Mouse (Mus musculus) midbrain, embryonic 14.5 days (tissue): ENCODE measurements around the gene A930017K11Rik. TPM values are rescaled to one million over a fixed set of nuclear protein-coding genes. Genes with fewer than 3 reads are reported as not detected.

Experiments
- ATAC-seq: fragments of 200-750 bp; cut with Nextera tagmentation; 2 replicates; pipeline ENCODE4 v1.8.0; 2017; ENCODE audit warnings: moderate number of reproducible peaks, moderate library complexity; ENCODE audit not compliant: low FRiP score, low TSS enrichment
- DNase-seq: peaks from one replicate; pipeline ENCODE4 v3.0.0-alpha.2; 2015
- H3K27ac ChIP-seq: fragments of 300-500 bp; sonication (generic); replicated peaks from 2 replicates; pipeline ENCODE4 v1.5.1; 2014; ENCODE audit warnings: mild to moderate bottlenecking, low read depth, low read length, moderate library complexity
- H3K27me3 ChIP-seq: fragments of 300-500 bp; sonication (generic); 2 replicates; pipeline ENCODE4 v1.6.1; 2014; ENCODE audit warnings: low read length, control low read depth, mixed read lengths; ENCODE audit not compliant: control insufficient read depth, insufficient read depth
- H3K36me3 ChIP-seq: fragments of 300-500 bp; sonication (generic); 2 replicates; pipeline ENCODE4 v1.6.1; 2014; ENCODE audit warnings: low read length, control low read depth; ENCODE audit not compliant: control insufficient read depth, insufficient read depth
- H3K4me1 ChIP-seq: fragments of 300-500 bp; sonication (generic); 2 replicates; pipeline ENCODE4 v1.6.1; 2014; ENCODE audit warnings: mild to moderate bottlenecking, antibody characterized with exemption, low read length, control low read depth; ENCODE audit not compliant: control insufficient read depth, insufficient read depth
- H3K4me2 ChIP-seq: fragments of 300-500 bp; sonication (generic); 2 replicates; pipeline ENCODE4 v1.6.1; 2014; ENCODE audit warnings: mild to moderate bottlenecking, low read length, moderate library complexity
- H3K4me3 ChIP-seq: fragments of 300-500 bp; sonication (generic); replicated peaks from 2 replicates; pipeline ENCODE4 v1.5.1; 2014; ENCODE audit warnings: low read depth, low read length
- H3K9ac ChIP-seq: fragments of 300-500 bp; sonication (generic); replicated peaks from 2 replicates; pipeline ENCODE4 v1.6.1; 2014; ENCODE audit warnings: mild to moderate bottlenecking, low read length, moderate library complexity
- H3K9me3 ChIP-seq: fragments of 300-500 bp; sonication (generic); 2 replicates; pipeline ENCODE4 v1.6.1; 2016; ENCODE audit warnings: low read length, control low read depth, mixed read lengths; ENCODE audit not compliant: control insufficient read depth
- WGBS: fragments of 180-500 bp; shearing (Covaris S2); extraction: QIAGEN DNeasy Blood & Tissue Kit; methylation state at CpG from one replicate; pipeline ENCODE4 v1.1.7; 2014; 5-methylcytosine and 5-hydroxymethylcytosine counted together
- polyA plus RNA-seq: library from polyadenylated mRNA; unstranded; fragments of >200 nt; fragmentation: Nextera tagmentation; extraction: Ambion mirVana; gene quantifications from 2 replicates; pipeline ENCODE4 v1.2.1, GENCODE M21; 2014

The A930017K11Rik gene
- polyA plus RNA-seq, 1 experiment from 2014 or later: 3.3 TPM

- H3K27me3 ChIP-seq: no peaks in the 10 kb centered on the region
- no peak overlapping the region for H3K4me3 ChIP-seq
- no peaks in the 10 kb centered on the region for H3K9me3 ChIP-seq
- peaks cover 12% of the 10 kb centered on the region for H3K4me1 ChIP-seq
- H3K4me2 ChIP-seq: no peak overlapping the region
- H3K9ac ChIP-seq: no peak overlapping the region
- 78% methylated on average over 5 of the region's 5 CpGs for WGBS
- ATAC-seq (no peak), DNase-seq (no peak)
- no peak overlapping the region for H3K27ac ChIP-seq
- peaks cover 14% of the 10 kb centered on the region for H3K36me3 ChIP-seq
Observed at GRCm38 (mm10) chr17:25922120-25922519, 30.2 kb downstream of the A930017K11Rik start.

- H3K4me3 ChIP-seq: peak overlapping the region; percentile 96
- H3K4me2 ChIP-seq: peak overlapping the region; percentile 94
- H3K9me3 ChIP-seq: no peaks in the 10 kb centered on the region
- peak; percentile 99 for DNase-seq
- H3K4me1 ChIP-seq: peaks cover 12% of the 10 kb centered on the region
- H3K9ac ChIP-seq: peak overlapping the region; percentile 63
- H3K27me3 ChIP-seq: no peaks in the 10 kb centered on the region
- peak overlapping the region; percentile 87 for H3K27ac ChIP-seq
- peak; percentile 98 for ATAC-seq
- H3K36me3 ChIP-seq: 0 out of 2 replicates have a peak, but pooled peaks cover 4% of the 10 kb centered on the region
- 1% methylated on average over 40 of the region's 40 CpGs for WGBS
Observed at GRCm38 (mm10) chr17:25919786-25920642, 32.4 kb downstream of the A930017K11Rik start.

GRCm38 (mm10) chr17:25919144-25919785 is 33.1 kb downstream of the A930017K11Rik start, which contains the start of gene Rab40c:
Gene Rab40c (minus strand): TSS chr17:25919727.
- Histone ChIP-seq H3K9me3 (no peaks in the 10 kb centered on the region), H3K4me1 (peaks cover 12% of the 10 kb centered on the region), H3K36me3 (0 out of 2 replicates have a peak, but pooled peaks cover 4% of the 10 kb centered on the region), H3K9ac (peak within 1 kb of the TSS; percentile 80), H3K27me3 (no peaks in the 10 kb centered on the region), H3K4me2 (peak within 1 kb of the TSS; percentile 94), H3K4me3 (peak within 1 kb of the TSS; percentile 96), H3K27ac (peak within 1 kb of the TSS; percentile 87)
- under 1% methylated on average over 68 of the region's 78 CpGs for WGBS
- DNase-seq (peak; percentile 51), ATAC-seq (peak; percentile 6; the same call in 1 of the 2 replicates)

GRCm38 (mm10) chr17:25918037-25918750 is 34.2 kb downstream of the A930017K11Rik start:
- DNase-seq (no peak), ATAC-seq (no peak)
- Histone ChIP-seq H3K4me1 (peaks cover 12% of the 10 kb centered on the region), H3K4me3 (peak overlapping the region; percentile 96), H3K9me3 (no peaks in the 10 kb centered on the region), H3K36me3 (0 out of 2 replicates have a peak, but pooled peaks cover 4% of the 10 kb centered on the region), H3K27ac (no peak overlapping the region), H3K9ac (peak overlapping the region; percentile 80), H3K4me2 (peak overlapping the region; percentile 94), H3K27me3 (no peaks in the 10 kb centered on the region)
- WGBS: 86% methylated on average over 9 of the region's 9 CpGs

GRCm38 (mm10) chr17:25916931-25917647 is 35.3 kb downstream of the A930017K11Rik start:
- ATAC-seq: no peak
- H3K9ac ChIP-seq: no peak overlapping the region

GRCm38 (mm10) chr17:25914295-25914694 is 38.1 kb downstream of the A930017K11Rik start:
- Histone ChIP-seq H3K9ac (no peak overlapping the region), H3K9me3 (no peaks in the 10 kb centered on the region), H3K27me3 (no peaks in the 10 kb centered on the region), H3K36me3 (0 out of 2 replicates have a peak, but pooled peaks cover 4% of the 10 kb centered on the region), H3K27ac (no peak overlapping the region), H3K4me1 (peaks cover 12% of the 10 kb centered on the region), H3K4me2 (no peak overlapping the region), H3K4me3 (no peak overlapping the region)
- ATAC-seq: no peak
- 86% methylated on average over 4 of the region's 4 CpGs for WGBS
- no peak for DNase-seq

More at GRCm38 (mm10) chr17:25916931-25917647, 35.3 kb downstream of the A930017K11Rik start:
- no peak overlapping the region for H3K4me3 ChIP-seq
- no peak overlapping the region for H3K27ac ChIP-seq
- 0 out of 2 replicates have a peak, but pooled peaks cover 4% of the 10 kb centered on the region for H3K36me3 ChIP-seq
- no peaks in the 10 kb centered on the region for H3K27me3 ChIP-seq
- H3K9me3 ChIP-seq: no peaks in the 10 kb centered on the region
- 88% methylated on average over 8 of the region's 8 CpGs for WGBS
- H3K4me2 ChIP-seq: no peak overlapping the region
- DNase-seq: no peak
- peaks cover 12% of the 10 kb centered on the region for H3K4me1 ChIP-seq

GRCm38 (mm10) chr17:25913877-25914275 is 38.5 kb downstream of the A930017K11Rik start:
- Histone ChIP-seq H3K36me3 (0 out of 2 replicates have a peak, but pooled peaks cover 4% of the 10 kb centered on the region), H3K4me2 (no peak overlapping the region), H3K27ac (no peak overlapping the region), H3K9me3 (no peaks in the 10 kb centered on the region), H3K27me3 (no peaks in the 10 kb centered on the region), H3K9ac (no peak overlapping the region), H3K4me1 (peaks cover 12% of the 10 kb centered on the region), H3K4me3 (no peak overlapping the region)
- 91% methylated on average over 1 of the region's 1 CpGs for WGBS
- DNase-seq (no peak), ATAC-seq (no peak)
